In the genomic region with DNA sequence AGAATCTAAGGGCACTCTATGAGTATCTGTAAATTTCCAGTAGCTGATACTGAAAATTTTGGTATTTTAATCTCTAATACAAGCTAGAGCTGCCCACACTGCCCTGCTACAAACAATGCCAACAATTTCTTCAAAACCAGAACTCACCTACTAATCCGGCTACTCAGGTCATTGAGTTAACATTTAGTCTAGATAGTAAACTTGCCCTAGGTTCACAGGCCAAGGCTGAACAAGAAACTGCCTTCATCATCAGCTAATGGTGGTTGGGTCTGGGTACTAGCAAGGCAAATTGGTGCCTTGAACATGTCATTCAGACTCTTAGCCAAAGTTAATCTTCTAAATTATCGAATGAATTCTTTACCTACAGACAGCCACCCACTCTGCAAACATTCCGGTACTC, we compare ENCODE assay signal across 10 mouse cellular contexts. TPM values are rescaled to one million over a fixed set of nuclear protein-coding genes. Genes with fewer than 3 reads are reported as not detected.
DNase-seq lines count a peak whose midpoint lies in the region; ATAC-seq and TF ChIP-seq lines count a peak whose summit lies in the region.
"Had no signal": no experiment of that assay in that cellular context is flagged by ENCODE, and none has a peak within 500 bp of the region (broad histone marks: within the 10 kb centered on the region; RNA-seq: fewer than 3 reads in every experiment).

No protein-coding gene starts in this region.

- no peak for TF ChIP-seq CTCF in MEL (IDR thresholded peaks at IDR 0.05 in 2 of 3, conservative IDR thresholded peaks at IDR 0.05 in 1 of 3; ENCODE audit: control insufficient read depth in 1 of 3, insufficient read depth in 1 of 3, low read depth in 2 of 3, low read length in 3 of 3, poor library complexity in 1 of 3, severe bottlenecking in 1 of 3)

- TF ChIP-seq POLR2A in MEL (IDR thresholded peaks at IDR 0.05; ENCODE audit: control insufficient read depth in 1 of 2, insufficient read depth in 1 of 2, low read depth in 1 of 2, low read length in 2 of 2, poor library complexity in 1 of 2) = no peak

- no peak for ATAC-seq in heart, embryonic 14.5 days (ENCODE audit: insufficient number of reproducible peaks, insufficient read depth, low FRiP score, low read depth)
- ATAC-seq in hindbrain, embryonic 15.5 days (ENCODE audit: low FRiP score, low read depth) = no peak
- no peak for ATAC-seq in midbrain, embryonic 12.5 days (ENCODE audit: low FRiP score, low read depth)

- no peak for TF ChIP-seq RAD21 in MEL (IDR thresholded peaks at IDR 0.05; ENCODE audit: low read depth, low read length)

- H3K9ac ChIP-seq in heart, embryonic 14.5 days (ENCODE audit: low read length) = no peak overlapping the region
- peak overlapping the region; percentile 81 for H3K9ac ChIP-seq in MEL (ENCODE audit: control insufficient read depth, low read depth, low read length, poor library complexity, severe bottlenecking)
- H3K9ac ChIP-seq in hindbrain, embryonic 15.5 days = 0 out of 2 replicates have a peak overlapping the region, but pooled peaks have one; percentile 99
- H3K9ac ChIP-seq in midbrain, embryonic 12.5 days (replicated peaks) = 0 out of 2 replicates have a peak overlapping the region, but pooled peaks have one; percentile 98

- no peak for TF ChIP-seq EP300 in MEL (IDR thresholded peaks at IDR 0.05; ENCODE audit: low read depth in 1 of 2, low read length in 2 of 2)

- H3K27ac ChIP-seq in heart, embryonic 14.5 days (replicated peaks in 1 of 2; ENCODE audit: control insufficient read depth in 1 of 2, insufficient read depth in 1 of 2, low read depth in 2 of 2, low read length in 2 of 2) = no peak overlapping the region
- no peak overlapping the region for H3K27ac ChIP-seq in MEL (ENCODE audit: control insufficient read depth, low read depth, low read length)
- H3K27ac ChIP-seq in hindbrain, embryonic 15.5 days (replicated peaks) = no peak overlapping the region
- no peak overlapping the region for H3K27ac ChIP-seq in midbrain, embryonic 12.5 days (replicated peaks)
- H3K27ac ChIP-seq: macrophage had no signal

- H3K27me3 ChIP-seq in heart, embryonic 14.5 days (ENCODE audit: control insufficient read depth, insufficient read depth, low read length) = no peaks in the 10 kb centered on the region
- H3K27me3 ChIP-seq in MEL (ENCODE audit: control insufficient read depth in 1 of 2, insufficient read depth in 2 of 2, low read length in 2 of 2) = no peaks in the 10 kb centered on the region
- H3K27me3 ChIP-seq in hindbrain, embryonic 15.5 days = no peaks in the 10 kb centered on the region
- no peaks in the 10 kb centered on the region for H3K27me3 ChIP-seq in midbrain, embryonic 12.5 days

- H3K36me3 ChIP-seq in heart, embryonic 14.5 days (ENCODE audit: control insufficient read depth, insufficient read depth, low read length) = no peaks in the 10 kb centered on the region
- H3K36me3 ChIP-seq in MEL (ENCODE audit: control insufficient read depth in 1 of 2, insufficient read depth in 2 of 2, low read length in 2 of 2) = peaks cover 0 to 35% of the 10 kb centered on the region in 2 experiments
- no peaks in the 10 kb centered on the region for H3K36me3 ChIP-seq in hindbrain, embryonic 15.5 days
- no peaks in the 10 kb centered on the region for H3K36me3 ChIP-seq in midbrain, embryonic 12.5 days

- WGBS in heart, embryonic 14.5 days = 69% methylated on average over 3 of the region's 3 CpGs
- 78% methylated on average over 3 of the region's 3 CpGs for WGBS in hindbrain, embryonic 15.5 days
- 64% methylated on average over 3 of the region's 3 CpGs for WGBS in midbrain, embryonic 12.5 days

- peaks cover 6 to 30% of the 10 kb centered on the region in 2 experiments; a peak in 3 of 4 replicates for H3K4me1 ChIP-seq in heart, embryonic 14.5 days (ENCODE audit: control insufficient read depth in 2 of 2, insufficient read depth in 2 of 2, low read length in 2 of 2)
- peaks cover 15 to 24% of the 10 kb centered on the region in 2 experiments for H3K4me1 ChIP-seq in MEL (ENCODE audit: control insufficient read depth in 1 of 2, insufficient read depth in 2 of 2, low read length in 2 of 2)
- peaks cover 37% of the 10 kb centered on the region for H3K4me1 ChIP-seq in hindbrain, embryonic 15.5 days (replicated peaks)
- H3K4me1 ChIP-seq in midbrain, embryonic 12.5 days = peaks cover 24% of the 10 kb centered on the region

- H3K9me3 ChIP-seq in heart, embryonic 14.5 days (ENCODE audit: control insufficient read depth, low read length) = no peaks in the 10 kb centered on the region
- no peaks in the 10 kb centered on the region for H3K9me3 ChIP-seq in MEL (replicated peaks; ENCODE audit: insufficient read depth, low read length)
- no peaks in the 10 kb centered on the region for H3K9me3 ChIP-seq in hindbrain, embryonic 15.5 days
- no peaks in the 10 kb centered on the region for H3K9me3 ChIP-seq in midbrain, embryonic 12.5 days

- peak overlapping the region in 1 of 2 experiments; percentile 95; a peak in 1 of 4 replicates for H3K4me3 ChIP-seq in heart, embryonic 14.5 days (ENCODE audit: control insufficient read depth in 1 of 2, insufficient read depth in 1 of 2, low read depth in 1 of 2, low read length in 2 of 2)
- H3K4me3 ChIP-seq in MEL (ENCODE audit: control insufficient read depth in 1 of 2, insufficient read depth in 1 of 2, low read depth in 2 of 2, low read length in 2 of 2) = peak overlapping the region; percentile 7 to 76; a peak in 3 of 4 replicates
- H3K4me3 ChIP-seq in hindbrain, embryonic 15.5 days = peak overlapping the region; percentile 99
- H3K4me3 ChIP-seq in midbrain, embryonic 12.5 days = peak overlapping the region; percentile 98

- no peak for DNase-seq in heart, postnatal 14 days
- DNase-seq in MEL (ENCODE audit: low read depth, low spot score) = peak; percentile 15
- no peak for DNase-seq in right cerebral cortex, postnatal 10 days (ENCODE audit: low spot score in 2 of 2)
- no peak for DNase-seq in left cerebral cortex, postnatal 25 days (ENCODE audit: low spot score in 2 of 2)
- no peak for DNase-seq in right cerebral cortex, postnatal 4 days
- DNase-seq: spleen, adult 18-20 months had no signal

- H3K4me2 ChIP-seq in heart, embryonic 14.5 days (ENCODE audit: low read length) = peak overlapping the region; percentile 66
- peak overlapping the region; percentile 61 for H3K4me2 ChIP-seq in hindbrain, embryonic 15.5 days
- H3K4me2 ChIP-seq in midbrain, embryonic 12.5 days (replicated peaks) = peak overlapping the region; percentile 61

- intact Hi-C loops in heart, postnatal 14 days (cut with DNase I) = loop anchor here (5.0 kb wide), 1 partner anchor 36 kb away; no protein-coding TSS in a partner anchor
- intact Hi-C loops in left cerebral cortex, postnatal 25 days (cut with DNase I) = no loop called here

- peaks cover 60% of the 10 kb centered on the region for H3K79me2 ChIP-seq in MEL (ENCODE audit: control insufficient read depth, insufficient read depth, low read length, poor library complexity)

TF ChIP-seq in MEL, 35 proteins besides CTCF, POLR2A, EP300 and RAD21 (continues in another document):
- TF ChIP-seq NELFE (IDR thresholded peaks at IDR 0.05; ENCODE audit: low read depth, low read length) (no peak), USF1 (IDR thresholded peaks at IDR 0.05; ENCODE audit: low read depth, low read length) (no peak), CHD1 (IDR thresholded peaks at IDR 0.05; ENCODE audit: low read depth, low read length) (no peak), POLR2AphosphoS5 (IDR thresholded peaks at IDR 0.05; ENCODE audit: borderline replicate concordance, low read depth, low read length) (no peak), TAL1 (IDR thresholded peaks at IDR 0.05; ENCODE audit: low read length) (no peak), GATA1 (IDR thresholded peaks at IDR 0.05; ENCODE audit: low read depth, low read length) (no peak), GABPA (IDR thresholded peaks at IDR 0.05; ENCODE audit: low read depth, low read length) (no peak), USF2 (IDR thresholded peaks at IDR 0.05; ENCODE audit: borderline replicate concordance in 1 of 2, insufficient read depth in 1 of 2, low read depth in 1 of 2, low read length in 2 of 2) (no peak), UBTF (IDR thresholded peaks at IDR 0.05; ENCODE audit: borderline replicate concordance, insufficient read depth, low read depth, low read length) (no peak), MXI1 (IDR thresholded peaks at IDR 0.05; ENCODE audit: low read depth, low read length) (no peak), SMC3 (IDR thresholded peaks at IDR 0.05; ENCODE audit: low read depth, low read length) (no peak), POLR2AphosphoS2 (IDR thresholded peaks at IDR 0.05; ENCODE audit: low read length) (no peak)

RNA-seq across cellular contexts. Expression of a gene that starts 2.2 kb away (rescaled TPM):
- 141 and 151 TPM in 2 replicates for polyA plus RNA-seq in heart, embryonic 14.5 days (2014; fragmentation: Nextera tagmentation; extraction: Ambion mirVana)
- total RNA-seq in heart, postnatal 14 days (2021) = 10 to 100 TPM; 69.1 to 70.7 TPM
- 42.8 and 49.0 TPM in 2 replicates for total RNA-seq in MEL (2012; rRNA removed)
- 100 to 1,000 TPM in 1 of 2 experiments, 10 to 100 TPM in 1; 65.5 to 177 TPM for polyA plus RNA-seq in MEL (2012; ENCODE audit: insufficient read depth in 1 of 2, insufficient read length in 2 of 2, low read depth in 1 of 2, low replicate concordance in 2 of 2, missing spikeins in 1 of 2)
- polyA plus RNA-seq in hindbrain, embryonic 15.5 days (2015; fragmentation: Nextera tagmentation; extraction: Ambion mirVana) = 325 and 337 TPM in 2 replicates
- polyA plus RNA-seq in midbrain, embryonic 12.5 days (2016; fragmentation: Nextera tagmentation; extraction: Ambion mirVana) = 303 and 317 TPM in 2 replicates
- total RNA-seq in left cerebral cortex, postnatal 25 days (2021) = 100 to 1,000 TPM; 212 to 225 TPM

RNA-seq across cellular contexts. Expression of a gene that starts 37.6 kb away (rescaled TPM):
- polyA plus RNA-seq in heart, embryonic 14.5 days (2014; fragmentation: Nextera tagmentation; extraction: Ambion mirVana) = 1.1 and 1.5 TPM in 2 replicates
- 1 to 10 TPM; 3.6 to 3.8 TPM for total RNA-seq in heart, postnatal 14 days (2021)
- 0.08 and 0.26 TPM in 2 replicates for total RNA-seq in MEL (2012; rRNA removed)
- under 1 TPM in 1 of 2 experiments, not detected in 1; 0.53 TPM for polyA plus RNA-seq in MEL (2012; ENCODE audit: insufficient read depth in 1 of 2, insufficient read length in 2 of 2, low read depth in 1 of 2, low replicate concordance in 2 of 2, missing spikeins in 1 of 2)
- polyA plus RNA-seq in hindbrain, embryonic 15.5 days (2015; fragmentation: Nextera tagmentation; extraction: Ambion mirVana) = 13.7 and 14.8 TPM in 2 replicates
- polyA plus RNA-seq in midbrain, embryonic 12.5 days (2016; fragmentation: Nextera tagmentation; extraction: Ambion mirVana) = 0.99 and 1.3 TPM in 2 replicates
- total RNA-seq in left cerebral cortex, postnatal 25 days (2021) = 10 to 100 TPM; 38.6 to 40.9 TPM

RNA-seq across cellular contexts. Expression of a gene that starts 56.4 kb away (rescaled TPM):
- 21.3 and 22.9 TPM in 2 replicates for polyA plus RNA-seq in heart, embryonic 14.5 days (2014; fragmentation: Nextera tagmentation; extraction: Ambion mirVana)
- 10 to 100 TPM; 36.8 to 38.2 TPM for total RNA-seq in heart, postnatal 14 days (2021)
- 22.1 and 26.0 TPM in 2 replicates for total RNA-seq in MEL (2012; rRNA removed)
- 10 to 100 TPM; 62.0 to 69.1 TPM for polyA plus RNA-seq in MEL (2012; ENCODE audit: insufficient read depth in 1 of 2, insufficient read length in 2 of 2, low read depth in 1 of 2, low replicate concordance in 2 of 2, missing spikeins in 1 of 2)
- 38.7 and 44.6 TPM in 2 replicates for polyA plus RNA-seq in hindbrain, embryonic 15.5 days (2015; fragmentation: Nextera tagmentation; extraction: Ambion mirVana)
- polyA plus RNA-seq in midbrain, embryonic 12.5 days (2016; fragmentation: Nextera tagmentation; extraction: Ambion mirVana) = 50.5 and 52.0 TPM in 2 replicates
- total RNA-seq in left cerebral cortex, postnatal 25 days (2021) = 10 to 100 TPM; 74.6 to 76.7 TPM
